Mouse (Mus musculus) heart, embryonic 12.5 days (tissue): ENCODE measurements around the gene Fdx1. TPM values are rescaled to one million over a fixed set of nuclear protein-coding genes. Genes with fewer than 3 reads are reported as not detected.

ENCODE experiments used
- ATAC-seq: fragments of 200-750 bp; cut with Nextera tagmentation; 2 replicates; pipeline ENCODE4 v1.8.0; 2017; ENCODE audit warnings: moderate TSS enrichment, moderate library complexity; ENCODE audit not compliant: insufficient number of reproducible peaks, low FRiP score
- H3K27ac ChIP-seq: fragments of 300-500 bp; sonication (generic); 2 replicates; pipeline ENCODE4 v1.5.1; 2016; ENCODE audit warnings: mild to moderate bottlenecking, moderate library complexity; ENCODE audit not compliant: poor library complexity, severe bottlenecking
- H3K27me3 ChIP-seq: fragments of 300-500 bp; sonication (generic); replicated peaks from 2 replicates; pipeline ENCODE4 v1.6.1; 2016; ENCODE audit warnings: mild to moderate bottlenecking, moderate library complexity
- H3K36me3 ChIP-seq: fragments of 300-500 bp; sonication (generic); 2 replicates; pipeline ENCODE4 v1.6.1; 2016; ENCODE audit warnings: mild to moderate bottlenecking, moderate library complexity
- H3K4me1 ChIP-seq: fragments of 300-500 bp; sonication (generic); replicated peaks from 2 replicates; pipeline ENCODE4 v1.6.1; 2016; ENCODE audit warnings: mild to moderate bottlenecking
- H3K4me2 ChIP-seq: fragments of 300-500 bp; sonication (generic); 2 replicates; pipeline ENCODE4 v1.6.1; 2016; ENCODE audit warnings: mild to moderate bottlenecking, moderate library complexity
- H3K4me3 ChIP-seq: fragments of 300-500 bp; sonication (generic); 2 replicates; pipeline ENCODE4 v1.5.1; 2016; ENCODE audit warnings: mild to moderate bottlenecking
- H3K9ac ChIP-seq: fragments of 300-500 bp; sonication (generic); 2 replicates; pipeline ENCODE4 v1.6.1; 2016; ENCODE audit warnings: mild to moderate bottlenecking, moderate library complexity
- H3K9me3 ChIP-seq: fragments of 300-500 bp; sonication (generic); replicated peaks from 2 replicates; pipeline ENCODE4 v1.6.1; 2016; ENCODE audit warnings: mild to moderate bottlenecking, moderate library complexity
- WGBS: fragments of 180-500 bp; shearing (Covaris S2); methylation state at CpG from one replicate; pipeline ENCODE4 v1.1.7; 2016; 5-methylcytosine and 5-hydroxymethylcytosine counted together
- polyA plus RNA-seq: library from polyadenylated mRNA; unstranded; fragments of >200 nt; fragmentation: Nextera tagmentation; extraction: Ambion mirVana; gene quantifications from 2 replicates; pipeline ENCODE4 v1.2.1, GENCODE M21; 2016

The Fdx1 gene
- polyA plus RNA-seq, 1 experiment from 2014 or later, result 100 TPM

GRCm38 (mm10) chr9:51928659-51929058 is 34.7 kb downstream of the Fdx1 start:
- Histone ChIP-seq H3K27me3 (no peaks in the 10 kb centered on the region), H3K4me3 (no peak overlapping the region), H3K4me2 (no peak overlapping the region), H3K9me3 (no peaks in the 10 kb centered on the region), H3K27ac (no peak overlapping the region), H3K36me3 (no peaks in the 10 kb centered on the region), H3K9ac (no peak overlapping the region), H3K4me1 (peaks cover 12% of the 10 kb centered on the region)
- ATAC-seq, result no peak
- WGBS, result 56% methylated on average over 7 of the region's 7 CpGs

- H3K4me1 ChIP-seq, result peaks cover 12% of the 10 kb centered on the region
- no peak overlapping the region for H3K4me3 ChIP-seq
- WGBS, result 29% methylated on average over 10 of the region's 10 CpGs
- peak overlapping the region; percentile 42 for H3K4me2 ChIP-seq
- no peak overlapping the region for H3K27ac ChIP-seq
- H3K9ac ChIP-seq, result 0 out of 2 replicates have a peak overlapping the region, but pooled peaks have one; percentile 1
- H3K36me3 ChIP-seq, result no peaks in the 10 kb centered on the region
- H3K9me3 ChIP-seq, result no peaks in the 10 kb centered on the region
- ATAC-seq, result no peak
- no peaks in the 10 kb centered on the region for H3K27me3 ChIP-seq
These were observed 35.2 kb downstream of the Fdx1 start for GRCm38 (mm10) chr9:51928116-51928515.

GRCm38 (mm10) chr9:51927680-51928079 is 35.7 kb downstream of the Fdx1 start:
- H3K36me3 ChIP-seq, result no peaks in the 10 kb centered on the region
- 0 out of 2 replicates have a peak overlapping the region, but pooled peaks have one; percentile 1 for H3K9ac ChIP-seq
- H3K4me2 ChIP-seq, result peak overlapping the region; percentile 42
- H3K4me3 ChIP-seq, result no peak overlapping the region
- no peaks in the 10 kb centered on the region for H3K27me3 ChIP-seq
- ATAC-seq, result no peak
- no peak overlapping the region for H3K27ac ChIP-seq
- no peaks in the 10 kb centered on the region for H3K9me3 ChIP-seq
- peaks cover 12% of the 10 kb centered on the region for H3K4me1 ChIP-seq
- 36% methylated on average over 3 of the region's 3 CpGs for WGBS

- WGBS, result 86% methylated on average over 8 of the region's 8 CpGs
- Histone ChIP-seq H3K36me3 (no peaks in the 10 kb centered on the region), H3K27ac (no peak overlapping the region)
These were observed 36.7 kb downstream of the Fdx1 start for GRCm38 (mm10) chr9:51926629-51927028.

GRCm38 (mm10) chr9:51924551-51925081 is 38.7 kb downstream of the Fdx1 start:
- ATAC-seq, result no peak
- Histone ChIP-seq H3K27ac (no peak overlapping the region), H3K4me2 (no peak overlapping the region), H3K4me3 (no peak overlapping the region), H3K9ac (no peak overlapping the region), H3K9me3 (no peaks in the 10 kb centered on the region), H3K27me3 (no peaks in the 10 kb centered on the region), H3K4me1 (peaks cover 12% of the 10 kb centered on the region), H3K36me3 (no peaks in the 10 kb centered on the region)
- WGBS, result 65% methylated on average over 8 of the region's 8 CpGs

More at GRCm38 (mm10) chr9:51926629-51927028, 36.7 kb downstream of the Fdx1 start:
- Histone ChIP-seq H3K4me1 (peaks cover 12% of the 10 kb centered on the region), H3K9me3 (no peaks in the 10 kb centered on the region), H3K27me3 (no peaks in the 10 kb centered on the region), H3K4me2 (no peak overlapping the region), H3K9ac (no peak overlapping the region), H3K4me3 (no peak overlapping the region)
- ATAC-seq, result no peak

- WGBS, result 74% methylated on average over 2 of the region's 2 CpGs
- Histone ChIP-seq H3K36me3 (no peaks in the 10 kb centered on the region), H3K9ac (no peak overlapping the region), H3K4me1 (peaks cover 1% of the 10 kb centered on the region), H3K4me2 (no peak overlapping the region), H3K4me3 (no peak overlapping the region), H3K9me3 (no peaks in the 10 kb centered on the region), H3K27me3 (no peaks in the 10 kb centered on the region), H3K27ac (no peak overlapping the region)
- ATAC-seq, result no peak
These were observed 40.6 kb downstream of the Fdx1 start for GRCm38 (mm10) chr9:51922756-51923155.

- no peak overlapping the region for H3K27ac ChIP-seq
- H3K27me3 ChIP-seq, result no peaks in the 10 kb centered on the region
- no peaks in the 10 kb centered on the region for H3K4me1 ChIP-seq
- H3K9ac ChIP-seq, result no peak overlapping the region
- H3K4me3 ChIP-seq, result no peak overlapping the region
- WGBS, result 50% methylated on average over 1 of the region's 1 CpGs
- no peak overlapping the region for H3K4me2 ChIP-seq
- no peak for ATAC-seq
- H3K36me3 ChIP-seq, result no peaks in the 10 kb centered on the region
- H3K9me3 ChIP-seq, result no peaks in the 10 kb centered on the region
These were observed 47.8 kb downstream of the Fdx1 start for GRCm38 (mm10) chr9:51915580-51915979.

- Histone ChIP-seq H3K36me3 (no peaks in the 10 kb centered on the region), H3K27me3 (no peaks in the 10 kb centered on the region), H3K9me3 (no peaks in the 10 kb centered on the region), H3K4me3 (no peak overlapping the region), H3K9ac (no peak overlapping the region), H3K27ac (no peak overlapping the region), H3K4me1 (no peaks in the 10 kb centered on the region), H3K4me2 (no peak overlapping the region)
- no peak for ATAC-seq
- WGBS, result 71% methylated on average over 15 of the region's 15 CpGs
These were observed 48.8 kb downstream of the Fdx1 start for GRCm38 (mm10) chr9:51914481-51915120.

GRCm38 (mm10) chr9:51908838-51909237 is 54.5 kb downstream of the Fdx1 start:
- H3K27ac ChIP-seq, result no peak overlapping the region
- no peaks in the 10 kb centered on the region for H3K27me3 ChIP-seq
- H3K36me3 ChIP-seq, result no peaks in the 10 kb centered on the region
- H3K9me3 ChIP-seq, result no peaks in the 10 kb centered on the region
- H3K4me2 ChIP-seq, result no peak overlapping the region
- ATAC-seq, result peak; percentile 74
- peaks cover 8% of the 10 kb centered on the region for H3K4me1 ChIP-seq
- H3K4me3 ChIP-seq, result no peak overlapping the region
- no peak overlapping the region for H3K9ac ChIP-seq
- WGBS, result 0% methylated on average over 2 of the region's 2 CpGs

GRCm38 (mm10) chr9:51908255-51908654 is 55.1 kb downstream of the Fdx1 start:
- no peak overlapping the region for H3K9ac ChIP-seq
- no peak overlapping the region for H3K4me2 ChIP-seq
- peaks cover 8% of the 10 kb centered on the region for H3K4me1 ChIP-seq
- 42% methylated on average over 3 of the region's 3 CpGs for WGBS
- H3K9me3 ChIP-seq, result no peaks in the 10 kb centered on the region
- H3K27me3 ChIP-seq, result no peaks in the 10 kb centered on the region
- no peak overlapping the region for H3K27ac ChIP-seq
- no peaks in the 10 kb centered on the region for H3K36me3 ChIP-seq
- no peak for ATAC-seq
- H3K4me3 ChIP-seq, result no peak overlapping the region

GRCm38 (mm10) chr9:51906938-51907337 is 56.4 kb downstream of the Fdx1 start:
- Histone ChIP-seq H3K4me1 (peaks cover 8% of the 10 kb centered on the region), H3K27ac (no peak overlapping the region), H3K4me3 (no peak overlapping the region), H3K36me3 (no peaks in the 10 kb centered on the region), H3K27me3 (no peaks in the 10 kb centered on the region), H3K9ac (no peak overlapping the region), H3K9me3 (peaks cover 4% of the 10 kb centered on the region; the same call in 1 of the 2 replicates), H3K4me2 (no peak overlapping the region)
- ATAC-seq, result no peak
- 79% methylated on average over 8 of the region's 8 CpGs for WGBS
